Mouse (Mus musculus): Measurements from ENCODE around the gene Stt3a.
A peak's percentile ranks its signal among the peaks of the same experiment; 100 is the strongest.

The Stt3a gene

DNA sequence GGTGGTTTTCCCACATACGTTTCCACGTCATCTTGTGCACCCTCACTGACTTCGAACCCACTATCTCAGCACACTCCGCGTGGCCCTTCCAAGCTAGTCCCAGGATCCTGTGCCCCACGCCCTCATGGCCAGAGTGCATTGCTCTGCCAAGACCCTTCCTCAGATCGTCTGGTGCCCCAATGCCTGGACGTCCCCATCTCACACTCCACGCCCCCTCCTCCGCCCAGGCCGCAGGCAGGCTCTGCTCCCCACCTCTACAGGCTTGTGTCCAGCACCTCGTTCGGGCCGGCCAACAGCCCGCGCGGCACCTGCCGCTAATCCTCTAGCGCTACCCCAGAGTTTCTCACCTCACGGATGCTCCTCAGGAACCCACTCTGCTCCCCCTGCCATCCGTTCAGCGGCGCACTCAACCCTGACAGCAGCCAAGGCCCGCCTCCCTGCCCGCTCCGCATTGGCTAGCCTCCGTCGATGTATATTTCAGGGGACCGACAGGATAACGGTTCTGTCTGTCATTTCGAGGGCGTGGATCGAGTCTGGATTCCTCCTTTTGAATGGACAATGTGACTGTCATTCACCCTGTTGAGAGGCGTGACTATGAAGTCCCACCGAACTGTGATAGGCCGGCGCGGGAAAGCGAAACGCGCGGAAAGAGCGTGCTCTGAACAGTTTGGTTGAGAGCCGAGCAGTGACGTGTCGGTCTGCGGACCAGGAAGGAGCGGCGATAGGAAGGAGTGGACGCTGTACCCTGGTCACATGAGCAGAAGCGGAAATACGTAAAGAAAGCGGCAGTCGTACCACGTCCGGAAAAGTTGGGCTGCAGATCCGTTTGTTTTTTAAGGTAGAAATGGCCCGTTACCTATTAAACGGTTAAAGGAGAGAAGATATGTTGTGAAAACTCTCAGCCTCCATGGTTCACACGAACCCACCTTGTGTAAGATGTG is at the start of gene Stt3a:
Stt3a (minus strand) TSS at position 477 of the 941 bp plus-strand sequence.
- DNase-seq = peak; percentile 99

DNA sequence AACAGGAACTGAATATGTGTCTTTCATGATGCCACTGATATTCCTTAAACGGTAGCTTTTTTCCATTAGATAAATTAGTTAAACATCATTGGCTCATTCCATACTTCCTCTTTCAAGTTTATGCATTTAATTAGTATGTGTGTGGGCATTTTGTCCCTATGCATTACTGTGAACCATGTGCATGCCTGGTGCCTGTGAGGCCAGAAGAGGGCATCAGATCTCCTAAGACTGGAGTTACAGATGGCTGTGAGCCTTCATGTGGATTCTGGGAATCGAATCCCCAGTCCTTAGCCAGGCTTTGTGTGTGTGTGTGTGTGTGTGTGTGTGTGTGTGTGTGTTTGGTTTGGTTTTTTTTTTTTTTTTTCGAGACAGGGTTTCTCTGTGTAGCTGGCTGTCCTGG is 47.0 kb upstream of the Stt3a start:
- DNase-seq = no peak

DNA sequence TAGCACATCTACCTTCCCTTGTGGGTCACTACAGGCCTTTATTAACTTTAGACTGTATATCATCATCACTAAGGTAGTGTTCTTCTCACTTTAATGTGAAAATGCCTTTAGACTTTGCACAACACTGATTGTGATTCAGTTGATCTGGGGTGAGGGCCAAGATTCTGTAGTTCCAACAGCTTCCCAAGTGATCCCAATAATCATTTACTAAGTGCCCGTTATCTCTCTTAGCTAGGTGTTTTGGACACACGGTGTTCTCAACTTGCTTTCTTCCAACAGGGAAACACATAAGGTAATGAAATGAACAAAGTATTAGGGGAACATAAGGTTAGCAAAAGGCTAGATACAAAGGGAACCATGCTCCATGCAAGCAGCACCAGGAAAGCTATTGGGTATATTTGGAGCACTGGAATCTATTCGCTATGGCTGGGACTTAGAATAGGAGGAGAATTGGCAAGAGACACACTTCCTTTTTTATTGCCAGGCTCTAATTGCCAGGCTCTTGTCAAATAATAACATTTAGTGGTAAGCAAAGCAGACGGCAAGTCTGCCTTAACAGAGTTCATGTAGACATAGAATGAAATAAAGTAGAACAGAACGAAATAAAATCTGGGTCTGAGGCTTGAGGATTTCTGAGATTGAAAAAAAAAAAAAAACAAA is 40.8 kb upstream of the Stt3a start:
- DNase-seq = peak; percentile 29

DNA sequence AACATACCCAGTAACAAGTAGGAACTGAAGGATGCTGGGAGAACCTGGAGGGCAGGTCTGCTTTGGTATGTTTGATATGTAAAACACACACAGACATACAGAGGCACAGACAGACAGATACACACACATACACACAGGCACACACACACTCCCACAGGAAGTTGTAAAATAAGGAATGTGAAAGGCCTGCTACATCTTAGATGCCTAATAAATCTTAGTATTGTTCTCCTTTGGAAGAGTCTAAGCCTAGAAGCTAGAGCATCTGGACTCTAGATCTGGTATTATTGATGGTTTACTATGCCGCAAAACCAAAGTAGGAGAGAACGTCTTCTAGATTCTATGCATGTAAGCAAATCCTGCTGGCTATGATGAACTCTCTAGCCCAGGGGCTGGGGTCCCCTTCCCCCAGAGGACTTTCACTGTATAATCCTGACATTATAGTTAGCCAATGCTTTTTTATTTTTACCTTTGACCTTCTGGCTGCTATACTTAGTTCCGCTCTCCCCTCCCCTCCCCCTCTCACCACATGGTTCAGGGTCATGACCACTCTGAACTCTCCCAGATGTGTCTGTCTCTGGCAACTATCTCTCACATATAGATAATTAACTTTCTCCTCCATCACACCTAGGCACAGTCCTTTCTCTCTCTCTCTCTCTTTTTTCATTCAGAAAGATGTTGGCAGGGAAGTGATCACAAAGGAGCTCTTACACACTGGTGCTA is 37.9 kb upstream of the Stt3a start:
- DNase-seq = peak; percentile 29

DNA sequence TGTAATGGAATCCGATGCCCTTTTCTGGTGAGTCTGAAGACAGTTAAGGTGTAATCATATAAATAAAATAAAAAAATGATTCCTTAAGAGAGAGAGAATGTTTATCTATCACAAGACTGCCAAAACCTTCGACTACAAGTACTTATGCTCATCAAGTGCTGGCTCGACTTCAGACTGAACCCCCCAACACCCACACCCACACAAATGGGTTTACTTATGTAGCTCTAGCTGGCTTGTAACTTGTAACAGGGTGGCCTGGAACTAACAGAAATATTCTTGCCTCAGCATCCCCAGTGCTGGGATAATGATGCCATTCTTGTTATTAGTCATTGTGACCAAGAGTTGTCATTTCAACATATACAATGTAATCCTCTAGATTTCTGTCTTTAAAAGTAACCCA is 36.4 kb upstream of the Stt3a start:
- no peak for DNase-seq

DNA sequence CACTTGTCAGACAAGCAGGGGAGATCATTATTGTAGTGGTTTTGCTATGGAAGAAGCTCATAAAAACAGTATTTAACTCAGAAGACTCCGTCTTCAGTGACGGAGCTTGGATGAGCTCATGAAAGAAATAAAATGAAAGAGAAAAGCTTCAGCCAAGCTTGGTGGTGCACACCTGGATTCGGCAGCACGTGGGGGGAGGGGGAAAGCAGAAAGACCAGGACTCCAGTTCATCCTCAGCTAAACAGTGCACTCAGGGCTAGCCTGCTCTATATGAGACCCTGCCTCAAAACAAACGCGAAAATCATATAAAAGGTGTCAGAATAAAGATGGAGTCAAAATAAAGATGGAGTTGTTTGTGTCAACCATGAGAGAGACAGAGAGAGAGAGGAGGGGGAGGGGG is 35.9 kb upstream of the Stt3a start:
- DNase-seq = no peak

DNA sequence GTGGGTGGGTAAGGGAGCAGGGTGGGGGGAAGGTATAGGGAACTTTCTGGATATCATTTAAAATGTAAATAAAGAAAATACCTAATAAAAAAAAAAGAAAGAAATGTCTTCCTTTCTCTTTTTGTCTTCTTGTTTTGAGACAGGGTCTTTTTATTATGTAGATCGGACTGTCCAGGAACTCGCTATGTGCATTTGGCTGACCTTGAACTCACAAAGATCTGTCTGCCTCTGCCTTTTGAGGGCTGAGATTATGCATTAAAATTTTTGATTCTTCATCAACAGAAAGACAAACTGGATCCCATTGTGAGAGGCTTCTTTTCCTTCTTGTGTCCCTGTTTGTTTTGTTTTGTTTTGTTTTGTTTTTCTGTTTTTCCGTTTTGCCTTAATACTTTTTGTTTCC is 35.5 kb upstream of the Stt3a start:
- no peak for DNase-seq

DNA sequence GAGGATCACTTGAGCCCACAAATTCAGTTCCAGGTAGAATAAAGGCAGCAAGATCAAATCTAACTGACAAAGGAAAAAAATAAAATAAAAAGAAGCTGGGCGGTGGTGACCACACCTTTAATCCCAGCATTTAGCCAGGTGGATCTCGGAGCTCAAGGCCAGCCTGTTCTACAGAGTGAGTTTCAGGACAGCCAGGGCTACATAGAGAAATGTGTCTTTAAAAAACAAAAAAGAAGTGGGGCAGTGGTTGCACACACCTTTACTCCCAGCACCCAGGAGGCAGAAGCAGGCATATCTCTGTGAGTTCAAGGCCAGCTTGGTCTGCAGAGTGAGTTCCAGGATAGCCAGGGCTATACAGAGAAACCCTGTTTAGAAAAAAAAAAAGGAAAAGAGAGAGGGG is 34.5 kb upstream of the Stt3a start:
- no peak for DNase-seq

DNA sequence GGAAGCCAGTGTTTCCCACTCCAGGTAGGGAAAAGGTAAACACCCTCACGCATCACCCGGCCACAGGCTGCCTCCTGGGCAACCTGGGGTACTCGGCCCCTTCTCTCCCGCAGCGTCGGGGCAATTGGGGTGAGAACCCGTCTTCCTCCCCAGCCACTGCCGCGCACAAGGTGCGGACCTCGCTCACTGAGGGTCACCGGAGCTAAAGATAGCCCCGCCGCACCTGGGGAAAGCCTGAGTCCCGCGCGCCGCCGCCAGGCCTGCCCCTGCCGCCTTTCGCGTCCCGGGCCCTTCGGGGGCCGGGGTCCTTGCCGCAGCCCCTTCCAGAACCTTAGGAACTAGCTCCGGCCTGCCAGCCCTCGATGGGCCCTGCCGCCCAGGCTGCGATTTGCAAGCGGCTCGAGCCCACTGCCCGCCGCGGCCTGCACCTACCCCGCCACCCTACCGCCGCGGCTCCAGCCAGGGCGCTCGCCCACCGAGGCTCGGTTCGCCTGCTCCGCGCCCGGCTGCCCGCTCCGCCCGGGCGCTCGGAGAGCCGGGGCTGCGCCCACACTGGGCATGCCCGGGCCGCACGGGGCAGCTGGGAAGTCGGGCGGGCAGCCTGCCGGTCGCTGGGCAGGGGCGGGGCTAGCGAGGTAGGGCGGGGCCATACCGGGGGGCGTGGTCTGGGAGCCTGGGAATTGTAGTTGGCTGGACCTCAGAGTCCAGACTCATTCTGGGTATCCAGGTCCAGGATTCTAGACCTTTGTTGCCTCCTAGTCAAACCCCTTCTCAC is 29.5 kb upstream of the Stt3a start, which contains the start of gene Ei24:
Ei24 (minus strand) TSS at position 613 of the 775 bp plus-strand sequence.
- peak; percentile 96 for DNase-seq

DNA sequence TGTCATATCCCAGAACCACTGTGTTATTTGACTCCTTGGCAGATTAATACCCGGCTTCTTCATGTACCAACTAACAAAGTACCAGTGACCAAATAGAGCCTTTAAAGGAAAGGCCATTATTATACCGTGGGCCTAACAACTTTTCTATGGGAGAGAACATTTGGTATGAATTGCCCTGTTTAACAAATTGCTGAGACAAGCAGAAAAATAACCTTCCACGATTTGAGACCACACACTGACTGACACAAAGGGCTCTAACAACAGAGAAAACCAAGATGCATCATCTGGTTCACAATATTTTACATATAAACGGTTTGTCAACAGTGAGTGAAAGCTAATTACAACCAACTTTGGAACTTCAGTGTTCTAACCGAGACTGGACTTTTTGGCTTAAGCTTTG is 28.7 kb upstream of the Stt3a start:
- DNase-seq = peak; percentile 11

DNA sequence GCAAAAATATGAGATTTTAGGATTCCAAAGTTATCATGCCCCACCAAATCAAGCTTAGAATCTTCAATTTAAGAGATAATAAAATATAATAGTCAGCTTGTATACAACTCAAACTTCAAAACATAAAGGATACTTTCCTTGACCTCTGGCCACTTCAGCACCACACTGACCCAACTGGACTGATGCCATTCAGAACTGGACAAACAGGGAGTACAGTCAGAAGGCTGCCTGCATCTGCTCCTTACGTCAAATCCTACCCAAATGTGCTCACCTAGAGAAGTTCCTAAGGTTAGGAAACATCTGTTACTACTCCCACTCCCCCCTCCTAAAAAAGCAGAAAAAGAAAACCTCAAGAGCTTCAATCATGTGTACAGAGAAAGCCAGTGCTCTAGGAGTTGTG is 28.1 kb upstream of the Stt3a start:
- DNase-seq = peak; percentile 15

DNA sequence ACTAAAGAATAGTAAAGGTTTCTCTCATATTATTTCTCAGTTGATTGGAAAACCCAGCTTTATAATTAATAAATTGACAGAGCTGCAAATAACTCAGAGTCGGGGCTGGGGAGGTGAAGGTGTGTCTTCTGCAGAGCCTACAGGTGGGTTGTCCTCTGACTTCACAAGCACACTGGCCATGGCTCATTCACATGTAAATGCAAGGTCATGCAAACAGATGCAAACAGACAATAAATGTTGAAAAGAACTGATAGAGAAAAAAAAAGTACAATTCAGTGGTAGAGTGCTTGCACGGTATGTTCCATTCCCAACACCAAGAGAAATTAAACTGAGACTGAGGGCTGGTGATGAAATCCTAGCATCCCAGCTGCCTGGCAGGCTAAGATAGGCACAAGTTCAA is 27.0 kb upstream of the Stt3a start:
- no peak for DNase-seq

DNA sequence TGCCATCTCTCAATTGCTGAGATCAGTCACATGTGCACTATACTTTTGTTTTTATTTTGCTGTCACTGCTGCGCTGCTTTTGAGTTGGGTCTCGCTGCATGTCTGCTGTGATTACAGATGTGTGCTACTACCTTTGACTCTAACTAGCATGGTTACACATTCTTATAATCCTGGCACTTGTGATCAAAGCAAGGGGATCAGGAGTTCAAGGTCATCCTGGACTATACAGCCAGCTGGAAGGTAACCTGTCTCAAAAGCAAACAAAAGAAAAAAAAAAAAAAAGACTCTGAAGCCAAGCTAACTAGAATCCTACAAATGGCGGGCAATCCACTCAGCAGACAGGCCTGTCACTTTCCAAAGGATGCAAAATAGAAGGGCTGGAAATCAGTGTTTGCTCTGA is 24.7 kb upstream of the Stt3a start:
- no peak for DNase-seq

DNA sequence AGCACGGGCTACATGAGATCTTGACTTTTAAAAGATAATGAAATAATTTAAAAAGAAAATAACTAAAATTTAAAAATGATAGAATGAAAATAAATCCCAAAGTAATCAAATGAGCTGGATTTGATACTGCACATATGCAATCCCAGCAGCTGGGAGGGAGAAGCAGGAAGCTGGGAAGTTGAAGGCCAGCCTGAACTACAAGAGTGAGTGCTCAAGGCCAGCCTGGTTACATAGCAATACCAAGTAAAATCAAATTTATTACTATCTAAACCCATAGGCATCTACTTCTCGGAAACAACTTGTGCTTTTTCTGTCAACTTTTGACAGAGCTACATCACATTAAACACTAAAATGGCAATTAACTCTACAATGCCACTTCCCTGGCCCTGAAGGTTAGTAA is 16.4 kb upstream of the Stt3a start:
- DNase-seq = no peak

DNA sequence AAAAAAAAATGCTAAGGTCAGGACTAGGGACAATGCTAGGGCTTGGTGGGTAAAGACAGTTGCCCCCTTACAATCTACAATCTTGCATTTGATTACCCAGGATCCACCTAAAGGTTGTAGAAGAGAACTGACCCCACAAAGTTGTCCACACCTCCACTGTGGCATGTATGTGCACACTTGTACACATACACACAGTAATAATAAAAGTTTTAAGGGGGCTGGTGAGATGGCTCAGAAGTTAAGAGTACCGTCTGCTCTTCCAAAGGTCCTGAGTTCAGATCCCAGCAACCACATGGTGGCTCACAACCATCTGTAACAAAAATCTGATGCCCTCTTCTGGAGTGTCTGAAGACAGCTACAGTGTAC is 1.6 kb upstream of the Stt3a start:
- DNase-seq = no peak

DNA sequence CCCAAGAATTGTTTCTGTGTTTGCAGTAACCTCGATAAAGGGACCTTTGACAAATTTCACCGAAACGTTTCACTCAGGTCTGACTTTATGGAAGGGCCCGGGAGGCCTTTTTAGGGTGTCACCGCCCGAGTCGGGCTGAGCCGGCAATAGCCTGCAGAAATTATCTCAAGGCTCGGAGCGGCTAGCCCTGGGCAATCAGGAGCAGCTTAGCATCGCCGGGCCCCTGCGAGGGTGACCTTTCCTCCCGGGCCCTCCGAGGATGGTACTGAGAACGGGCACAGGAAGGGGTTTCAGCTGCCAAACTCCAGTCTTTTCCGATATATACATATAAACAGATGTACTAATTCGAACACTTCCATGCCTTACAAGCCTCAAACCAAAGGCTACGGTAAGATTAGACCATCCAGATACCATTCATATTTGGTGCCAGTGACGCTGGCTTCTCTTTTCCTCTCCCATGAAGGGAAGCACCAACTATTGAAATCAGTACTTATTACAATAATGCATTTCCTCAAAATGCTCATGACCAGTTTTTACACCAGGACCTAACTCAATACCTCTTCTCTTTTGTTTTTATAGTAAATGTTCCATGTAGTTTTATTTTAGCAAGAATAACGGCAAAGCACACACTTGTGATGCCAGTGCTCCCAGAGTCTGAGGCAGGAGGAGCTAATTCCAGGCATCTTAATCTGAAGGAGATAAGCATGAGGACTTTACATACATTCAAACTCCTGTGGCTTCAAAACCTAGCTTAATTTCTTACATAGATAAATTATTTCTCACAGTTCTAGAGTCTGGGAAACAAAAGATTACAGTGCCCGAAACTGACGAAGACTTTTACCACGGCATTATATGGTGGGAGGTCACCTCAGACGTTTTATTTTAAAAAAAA is 923 bp upstream of the Stt3a start:
- DNase-seq = no peak

DNA sequence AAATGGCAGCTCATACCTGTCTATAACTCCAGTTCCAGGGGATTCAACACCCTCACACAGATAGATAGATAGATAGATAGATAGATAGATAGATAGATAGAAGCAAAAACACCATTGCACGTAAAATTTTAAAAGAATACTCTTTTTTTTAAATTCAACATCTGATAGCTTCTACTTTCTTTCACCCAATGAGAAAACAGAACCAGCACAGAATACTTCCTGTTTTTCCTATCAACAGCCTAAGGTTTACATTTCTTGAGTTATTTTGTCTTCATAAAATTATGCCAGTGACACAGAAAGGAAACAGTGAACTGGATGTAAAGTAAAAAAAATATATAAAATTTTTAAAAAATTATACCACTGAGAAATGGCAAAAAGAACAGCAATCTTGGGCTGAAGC is 3.1 kb downstream of the Stt3a start:
- no peak for DNase-seq

DNA sequence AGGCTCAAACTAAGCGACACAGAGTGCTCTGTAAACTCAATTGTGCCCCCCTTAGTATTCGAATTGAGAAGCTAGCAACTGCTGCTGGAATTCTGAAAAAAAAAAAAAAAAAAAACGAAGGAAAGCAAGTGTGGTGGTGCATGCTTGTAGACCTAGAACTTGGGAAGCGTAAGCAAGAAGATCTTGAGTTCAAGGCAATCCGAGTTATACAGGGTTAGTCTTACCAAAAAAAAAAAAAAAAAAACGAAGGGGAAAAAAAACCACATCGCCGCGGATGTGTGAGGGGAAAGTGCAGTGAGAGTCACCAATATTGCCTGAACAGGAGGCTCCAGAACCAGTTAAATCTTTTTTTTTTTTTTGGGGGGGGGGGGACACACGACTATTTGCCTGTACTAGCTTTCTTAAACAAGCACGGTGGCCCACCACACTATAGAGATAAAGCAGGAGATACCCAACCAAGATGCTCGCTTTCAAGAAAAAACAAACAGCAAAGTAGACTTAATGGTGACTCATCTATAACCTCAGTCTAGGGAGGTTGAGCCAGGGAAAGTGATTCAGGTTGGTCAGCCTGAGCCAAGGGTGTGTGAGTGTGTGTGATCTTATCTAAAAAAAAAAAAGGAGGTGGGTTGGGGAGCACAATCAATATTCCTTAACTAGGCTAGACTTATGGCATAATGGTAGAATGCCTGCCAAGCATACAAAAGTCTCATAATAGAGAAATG is 40.3 kb downstream of the Stt3a start, which contains the start of gene Chek1:
Chek1 (minus strand) TSS at position 32 of the 722 bp plus-strand sequence.
- no peak for DNase-seq

DNA sequence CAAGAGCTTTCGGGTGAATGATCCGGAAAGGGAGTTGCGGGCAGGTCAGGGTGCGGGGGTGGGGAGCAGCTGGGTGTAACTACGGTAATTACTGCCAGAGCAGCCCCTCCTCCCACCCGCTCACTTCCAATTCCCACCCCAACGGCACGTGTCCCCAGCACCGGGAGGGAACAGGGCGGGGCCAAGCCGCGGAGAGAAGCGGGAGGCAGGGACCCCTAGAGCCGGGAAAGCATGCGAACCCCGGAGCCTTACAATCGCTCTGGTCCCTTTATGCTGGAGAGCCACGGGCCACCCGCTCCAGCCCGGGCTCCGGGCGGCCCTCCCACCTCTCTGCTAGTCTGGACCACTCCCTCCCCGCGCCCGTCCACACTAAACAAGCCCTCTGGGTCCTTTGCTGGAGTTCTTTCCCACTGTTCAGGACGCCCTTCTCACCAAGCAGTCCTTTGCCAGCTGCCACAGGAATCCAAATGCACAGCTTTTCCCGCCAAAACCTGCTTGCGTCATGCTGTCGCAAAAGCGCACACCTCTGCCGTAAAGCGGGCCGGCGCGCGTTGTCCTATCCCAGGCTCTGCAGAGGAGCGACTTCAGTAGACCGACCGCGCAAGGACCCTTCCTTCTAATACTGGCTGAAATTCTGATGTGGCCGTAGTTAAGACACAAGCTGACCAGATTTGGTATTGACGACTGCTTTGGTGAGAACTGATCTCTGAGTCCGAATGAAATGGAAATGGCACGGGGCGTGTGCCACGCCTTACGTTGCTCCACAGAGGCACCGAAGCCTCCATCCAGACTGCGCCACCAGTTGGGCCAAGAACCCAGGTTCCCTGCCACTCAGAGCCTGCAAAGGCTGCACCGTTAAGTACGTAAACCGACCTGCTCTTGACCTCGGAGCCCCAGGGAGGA is 41.1 kb downstream of the Stt3a start:
- DNase-seq = peak; percentile 94

DNA sequence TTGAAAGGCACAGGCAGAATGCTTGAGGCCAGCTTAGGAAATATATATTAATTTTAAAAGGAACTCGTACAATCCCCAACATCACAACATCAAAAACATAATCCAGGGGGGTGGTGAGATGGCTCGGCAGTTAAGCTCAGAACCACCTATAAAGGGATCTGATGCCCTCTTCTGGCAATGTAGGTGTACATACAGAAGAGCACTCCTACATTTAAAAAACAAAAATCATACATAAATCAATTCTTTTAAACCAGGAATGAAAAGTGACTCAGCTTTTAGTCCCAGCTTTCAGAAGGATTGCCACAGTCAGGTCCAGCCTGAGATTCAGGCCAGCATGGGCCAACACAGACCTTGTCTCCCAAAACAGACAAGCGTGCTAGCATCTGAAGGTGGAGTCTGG is 50.9 kb downstream of the Stt3a start:
- no peak for DNase-seq
